Comparison of ENCODE assay signal across 7 mouse cellular contexts in genomic region chr19:27429281-27429680, GRCm38 (mm10). TPM values are rescaled to one million over a fixed set of nuclear protein-coding genes. Genes with fewer than 3 reads are reported as not detected.
DNase-seq lines count a peak whose midpoint lies in the region; ATAC-seq and TF ChIP-seq lines count a peak whose summit lies in the region.

No protein-coding gene starts in this region.

- no peak for ATAC-seq in liver, embryonic 13.5 days (ENCODE audit: low read depth)

- peak overlapping the region; percentile 85 for H3K4me2 ChIP-seq in liver, embryonic 13.5 days

- peak overlapping the region; percentile 75 for H3K9ac ChIP-seq in liver, embryonic 13.5 days

- TF ChIP-seq CTCF in spleen, adult 2 months (IDR thresholded peaks at IDR 0.05; ENCODE audit: extremely low read depth, insufficient read depth, insufficient read length, insufficient replicate concordance) = no peak

- no peak for DNase-seq in spleen, adult 2 months (ENCODE audit: low read depth in 1 of 2, low spot score in 2 of 2)
- DNase-seq in spleen, postnatal 14 days (ENCODE audit: low spot score in 2 of 2) = no peak
- no peak for DNase-seq in forebrain, embryonic 10.5 days (ENCODE audit: extremely low spot score, low spot score)
- no peak for DNase-seq in liver, embryonic 13.5 days
- no peak for DNase-seq in right cerebral cortex, postnatal 36 days (ENCODE audit: low spot score in 2 of 2)
- DNase-seq in right cerebral cortex, postnatal 10 days (ENCODE audit: low spot score in 2 of 2) = no peak
- DNase-seq in layer of hippocampus, adult 8-10 months (ENCODE audit: low spot score in 2 of 2) = no peak

- no peaks in the 10 kb centered on the region for H3K9me3 ChIP-seq in forebrain, embryonic 10.5 days
- H3K9me3 ChIP-seq in liver, embryonic 13.5 days (replicated peaks) = no peaks in the 10 kb centered on the region

- WGBS in spleen, adult 2 months = 1% methylated on average over 16 of the region's 16 CpGs
- under 1% methylated on average over 16 of the region's 16 CpGs for WGBS in forebrain, embryonic 10.5 days
- WGBS in liver, embryonic 13.5 days (ENCODE audit: insufficient replicate concordance) = 0% methylated on average over 16 of the region's 16 CpGs

- H3K36me3 ChIP-seq in spleen, adult 2 months (ENCODE audit: control insufficient read depth, insufficient read depth, low read length) = peaks cover 11% of the 10 kb centered on the region
- peaks cover 26% of the 10 kb centered on the region for H3K36me3 ChIP-seq in forebrain, embryonic 10.5 days (replicated peaks)
- peaks cover 19% of the 10 kb centered on the region for H3K36me3 ChIP-seq in liver, embryonic 13.5 days

- TF ChIP-seq POLR2A in spleen, adult 2 months (IDR thresholded peaks at IDR 0.05; ENCODE audit: low read depth, low read length) = no peak

- peaks cover 2% of the 10 kb centered on the region; the same call in 1 of the 2 replicates for H3K4me1 ChIP-seq in spleen, adult 2 months (ENCODE audit: control insufficient read depth, insufficient read depth, insufficient read length)
- peaks cover 22% of the 10 kb centered on the region for H3K4me1 ChIP-seq in forebrain, embryonic 10.5 days
- H3K4me1 ChIP-seq in liver, embryonic 13.5 days (replicated peaks) = peaks cover 32% of the 10 kb centered on the region

- peak overlapping the region; percentile 74 for H3K4me3 ChIP-seq in spleen, adult 2 months (ENCODE audit: extremely low read depth, insufficient read depth, insufficient read length)
- H3K4me3 ChIP-seq in forebrain, embryonic 10.5 days = peak overlapping the region; percentile 89
- H3K4me3 ChIP-seq in liver, embryonic 13.5 days (replicated peaks) = peak overlapping the region; percentile 94

- no peaks in the 10 kb centered on the region for H3K27me3 ChIP-seq in spleen, adult 2 months (ENCODE audit: control insufficient read depth, insufficient read depth, low read length)
- H3K27me3 ChIP-seq in forebrain, embryonic 10.5 days (ENCODE audit: poor library complexity, severe bottlenecking) = no peaks in the 10 kb centered on the region
- no peaks in the 10 kb centered on the region for H3K27me3 ChIP-seq in liver, embryonic 13.5 days

- H3K27ac ChIP-seq in spleen, adult 2 months (ENCODE audit: insufficient read depth, low read length) = peak overlapping the region; percentile 38; the same call in 1 of the 2 replicates
- H3K27ac ChIP-seq in forebrain, embryonic 10.5 days = peak overlapping the region; percentile 90
- H3K27ac ChIP-seq in liver, embryonic 13.5 days = peak overlapping the region; percentile 43

RNA-seq across cellular contexts. Expression of gene Pum3, which starts 0.3 kb away (rescaled TPM):
- 10.5 and 14.2 TPM in 2 replicates for polyA plus RNA-seq in spleen, adult 2 months (2012; rRNA removed)
- 97.2 and 102 TPM in 2 replicates for polyA plus RNA-seq in forebrain, embryonic 10.5 days (2016; fragmentation: Nextera tagmentation; extraction: Ambion mirVana)
- polyA plus RNA-seq in liver, embryonic 13.5 days (2015; fragmentation: Nextera tagmentation; extraction: Ambion mirVana) = 59.2 and 78.6 TPM in 2 replicates
- 10 to 100 TPM; 46.8 to 64.1 (median 51.2) TPM for total RNA-seq in layer of hippocampus, adult 8-10 months (2022)

Comparison
In these comparisons a context has a peak if more than half of its experiments do, and no peak if none do; other contexts are left out.
1. H3K27ac ChIP-seq: peak in every context shown above with its lines; median percentile 90 in forebrain, embryonic 10.5 days; 43 in liver, embryonic 13.5 days; 38 in spleen, adult 2 months.